Mouse (Mus musculus): ENCODE results near the gene Spg11.

- TF ChIP-seq POLR2A (IDR thresholded peaks at IDR 0.05; ENCODE audit: borderline replicate concordance, low read depth, low read length) (no peak), CTCF (IDR thresholded peaks at IDR 0.05; ENCODE audit: low read depth, low read length) (no peak)
Observed at GRCm38 (mm10) chr2:122132078-122132477, 13.9 kb upstream of the Spg11 start.

All from bone marrow macrophage, adult 2 months (primary cell).